Mouse (Mus musculus) kidney, embryonic 15.5 days (tissue): ENCODE results near the gene B3gnt3. TPM values are rescaled to one million over a fixed set of nuclear protein-coding genes. Genes with fewer than 3 reads are reported as not detected.

Experiments used
- ATAC-seq: fragments of 200-750 bp; cut with Nextera tagmentation; replicated peaks from 2 replicates; pipeline ENCODE4 v1.8.0; 2017; ENCODE audit warnings: moderate TSS enrichment; ENCODE audit not compliant: low FRiP score
- H3K27ac ChIP-seq: fragments of 300-500 bp; sonication (generic); 2 replicates; pipeline ENCODE4 v1.5.1; 2015; ENCODE audit warnings: mild to moderate bottlenecking, inconsistent platforms
- H3K27me3 ChIP-seq: fragments of 300-500 bp; sonication (generic); 2 replicates; pipeline ENCODE4 v1.6.1; 2015; ENCODE audit warnings: inconsistent platforms
- H3K36me3 ChIP-seq: fragments of 300-500 bp; sonication (generic); 2 replicates; pipeline ENCODE4 v1.6.1; 2015; ENCODE audit warnings: inconsistent platforms
- H3K4me1 ChIP-seq: fragments of 300-500 bp; sonication (generic); 2 replicates; pipeline ENCODE4 v1.6.1; 2015; ENCODE audit warnings: inconsistent platforms
- H3K4me2 ChIP-seq: fragments of 300-500 bp; sonication (generic); 2 replicates; pipeline ENCODE4 v1.6.1; 2015; ENCODE audit warnings: moderate library complexity, mild to moderate bottlenecking, inconsistent platforms
- H3K4me3 ChIP-seq: fragments of 300-500 bp; sonication (generic); replicated peaks from 2 replicates; pipeline ENCODE4 v1.5.1; 2015; ENCODE audit warnings: mild to moderate bottlenecking, inconsistent platforms
- H3K9ac ChIP-seq: fragments of 300-500 bp; sonication (generic); 2 replicates; pipeline ENCODE4 v1.6.1; 2015; ENCODE audit warnings: mild to moderate bottlenecking, inconsistent platforms
- H3K9me3 ChIP-seq: fragments of 300-500 bp; sonication (generic); replicated peaks from 2 replicates; pipeline ENCODE4 v1.6.1; 2016; ENCODE audit warnings: inconsistent platforms
- WGBS: fragments of 180-500 bp; shearing (Covaris S2); methylation state at CpG from one replicate; pipeline ENCODE4 v1.1.7; 2015; ENCODE audit warnings: mixed read lengths; 5-methylcytosine and 5-hydroxymethylcytosine counted together
- polyA plus RNA-seq: library from polyadenylated mRNA; unstranded; fragments of >200 nt; fragmentation: Nextera tagmentation; extraction: Ambion mirVana; gene quantifications from 2 replicates; pipeline ENCODE4 v1.2.1, GENCODE M21; 2015

B3gnt3 gene
- polyA plus RNA-seq, 1 experiment from 2014 or later = 2.8 TPM

GRCm38 (mm10) chr8:71686143-71686734, 15.3 kb downstream of the B3gnt3 start:
- Histone ChIP-seq H3K27ac (no peak overlapping the region), H3K36me3 (no peaks in the 10 kb centered on the region), H3K27me3 (peaks cover 100% of the 10 kb centered on the region), H3K4me1 (peaks cover 40% of the 10 kb centered on the region), H3K9ac (no peak overlapping the region), H3K4me3 (peak overlapping the region; percentile 31), H3K4me2 (peak overlapping the region; percentile 54), H3K9me3 (no peaks in the 10 kb centered on the region)
- ATAC-seq = peak; percentile 63
- 4% methylated on average over 22 of the region's 23 CpGs for WGBS

GRCm38 (mm10) chr8:71685573-71685972, 16.0 kb downstream of the B3gnt3 start:
- Histone ChIP-seq H3K36me3 (no peaks in the 10 kb centered on the region), H3K9me3 (no peaks in the 10 kb centered on the region), H3K4me3 (peak overlapping the region; percentile 31), H3K27ac (no peak overlapping the region), H3K4me1 (peaks cover 46% of the 10 kb centered on the region), H3K27me3 (peaks cover 100% of the 10 kb centered on the region), H3K4me2 (peak overlapping the region; percentile 54), H3K9ac (no peak overlapping the region)
- ATAC-seq = 0 out of 2 replicates have a peak, but pooled peaks have one; percentile 6
- WGBS = 7% methylated on average over 29 of the region's 29 CpGs

GRCm38 (mm10) chr8:71684701-71685100, 16.9 kb downstream of the B3gnt3 start:
- H3K9ac ChIP-seq = no peak overlapping the region
- no peak overlapping the region for H3K27ac ChIP-seq
- no peak for ATAC-seq
- H3K36me3 ChIP-seq = no peaks in the 10 kb centered on the region
- H3K4me3 ChIP-seq = no peak overlapping the region
- no peak overlapping the region for H3K4me2 ChIP-seq
- H3K27me3 ChIP-seq = peaks cover 100% of the 10 kb centered on the region
- 22% methylated on average over 10 of the region's 10 CpGs for WGBS
- no peaks in the 10 kb centered on the region for H3K9me3 ChIP-seq
- peaks cover 54% of the 10 kb centered on the region for H3K4me1 ChIP-seq

GRCm38 (mm10) chr8:71682832-71683231, 18.8 kb downstream of the B3gnt3 start:
- no peak overlapping the region for H3K4me3 ChIP-seq
- WGBS = 66% methylated on average over 12 of the region's 12 CpGs
- H3K9ac ChIP-seq = no peak overlapping the region
- ATAC-seq = no peak
- H3K27ac ChIP-seq = no peak overlapping the region
- H3K4me2 ChIP-seq = no peak overlapping the region
- H3K4me1 ChIP-seq = peaks cover 60% of the 10 kb centered on the region
- H3K9me3 ChIP-seq = no peaks in the 10 kb centered on the region
- H3K36me3 ChIP-seq = no peaks in the 10 kb centered on the region
- peaks cover 100% of the 10 kb centered on the region for H3K27me3 ChIP-seq

- Histone ChIP-seq H3K36me3 (no peaks in the 10 kb centered on the region), H3K27me3 (peaks cover 98% of the 10 kb centered on the region), H3K9me3 (no peaks in the 10 kb centered on the region), H3K4me1 (peaks cover 51% of the 10 kb centered on the region), H3K9ac (no peak overlapping the region), H3K4me2 (no peak overlapping the region), H3K27ac (no peak overlapping the region), H3K4me3 (no peak overlapping the region)
- 9% methylated on average over 18 of the region's 18 CpGs for WGBS
- no peak for ATAC-seq
Measured at GRCm38 (mm10) chr8:71681369-71681915, 20.1 kb downstream of the B3gnt3 start.

GRCm38 (mm10) chr8:71680471-71680870, 21.1 kb downstream of the B3gnt3 start:
- H3K4me1 ChIP-seq = peaks cover 51% of the 10 kb centered on the region
- 7% methylated on average over 21 of the region's 21 CpGs for WGBS
- no peaks in the 10 kb centered on the region for H3K36me3 ChIP-seq
- peak overlapping the region; percentile 59 for H3K4me2 ChIP-seq
- ATAC-seq = no peak
- no peaks in the 10 kb centered on the region for H3K9me3 ChIP-seq
- no peak overlapping the region for H3K27ac ChIP-seq
- H3K27me3 ChIP-seq = peaks cover 97% of the 10 kb centered on the region
- peak overlapping the region; percentile 33 for H3K4me3 ChIP-seq
- H3K9ac ChIP-seq = no peak overlapping the region

GRCm38 (mm10) chr8:71679550-71680168, 21.9 kb downstream of the B3gnt3 start:
- H3K4me2 ChIP-seq = peak overlapping the region; percentile 59
- H3K27me3 ChIP-seq = peaks cover 94% of the 10 kb centered on the region
- H3K4me1 ChIP-seq = peaks cover 50% of the 10 kb centered on the region
- H3K9ac ChIP-seq = peak overlapping the region; percentile 4; the same call in 1 of the 2 replicates
- no peaks in the 10 kb centered on the region for H3K36me3 ChIP-seq
- H3K9me3 ChIP-seq = no peaks in the 10 kb centered on the region
- ATAC-seq = no peak
- no peak overlapping the region for H3K27ac ChIP-seq
- H3K4me3 ChIP-seq = peak overlapping the region; percentile 33
- 9% methylated on average over 46 of the region's 46 CpGs for WGBS

- Histone ChIP-seq H3K36me3 (no peaks in the 10 kb centered on the region), H3K4me3 (peak overlapping the region; percentile 33), H3K27ac (no peak overlapping the region), H3K4me2 (peak overlapping the region; percentile 59), H3K9ac (no peak overlapping the region; the same call in 1 of the 2 replicates), H3K27me3 (peaks cover 89% of the 10 kb centered on the region), H3K4me1 (peaks cover 45% of the 10 kb centered on the region), H3K9me3 (no peaks in the 10 kb centered on the region)
- no peak for ATAC-seq
- 23% methylated on average over 16 of the region's 16 CpGs for WGBS
Measured at GRCm38 (mm10) chr8:71679116-71679515, 22.5 kb downstream of the B3gnt3 start.

- 56% methylated on average over 4 of the region's 4 CpGs for WGBS
- H3K4me2 ChIP-seq = no peak overlapping the region
- H3K27ac ChIP-seq = no peak overlapping the region
- no peak overlapping the region for H3K9ac ChIP-seq
- H3K9me3 ChIP-seq = no peaks in the 10 kb centered on the region
- H3K4me1 ChIP-seq = peaks cover 45% of the 10 kb centered on the region
- no peak for ATAC-seq
- H3K27me3 ChIP-seq = peaks cover 80% of the 10 kb centered on the region
- no peaks in the 10 kb centered on the region for H3K36me3 ChIP-seq
- no peak overlapping the region for H3K4me3 ChIP-seq
Measured at GRCm38 (mm10) chr8:71678216-71678615, 23.4 kb downstream of the B3gnt3 start.

- H3K9ac ChIP-seq = no peak overlapping the region
- H3K4me3 ChIP-seq = no peak overlapping the region
- peaks cover 77% of the 10 kb centered on the region for H3K27me3 ChIP-seq
- 0 out of 2 replicates have a peak overlapping the region, but pooled peaks have one; percentile 46 for H3K27ac ChIP-seq
- peaks cover 45% of the 10 kb centered on the region for H3K4me1 ChIP-seq
- no peaks in the 10 kb centered on the region for H3K36me3 ChIP-seq
- H3K9me3 ChIP-seq = no peaks in the 10 kb centered on the region
- ATAC-seq = no peak
- H3K4me2 ChIP-seq = 0 out of 2 replicates have a peak overlapping the region, but pooled peaks have one; percentile 94
Measured at GRCm38 (mm10) chr8:71677555-71677954, 24.0 kb downstream of the B3gnt3 start.

GRCm38 (mm10) chr8:71676803-71677202, 24.8 kb downstream of the B3gnt3 start:
- peak overlapping the region; percentile 70 for H3K4me3 ChIP-seq
- ATAC-seq = no peak
- no peaks in the 10 kb centered on the region for H3K9me3 ChIP-seq
- H3K4me1 ChIP-seq = peaks cover 46% of the 10 kb centered on the region
- H3K27ac ChIP-seq = peak overlapping the region; percentile 62; the same call in 1 of the 2 replicates
- H3K9ac ChIP-seq = peak overlapping the region; percentile 62
- H3K27me3 ChIP-seq = peaks cover 72% of the 10 kb centered on the region
- peak overlapping the region; percentile 94 for H3K4me2 ChIP-seq
- 61% methylated on average over 9 of the region's 9 CpGs for WGBS
- H3K36me3 ChIP-seq = no peaks in the 10 kb centered on the region

- H3K27ac ChIP-seq = peak within 1 kb of the TSS; percentile 62
- H3K4me2 ChIP-seq = peak within 1 kb of the TSS; percentile 94
- H3K36me3 ChIP-seq = no peaks in the 10 kb centered on the region
- H3K4me1 ChIP-seq = peaks cover 46% of the 10 kb centered on the region
- no peaks in the 10 kb centered on the region for H3K9me3 ChIP-seq
- peak; percentile 34; the same call in 1 of the 2 replicates for ATAC-seq
- H3K9ac ChIP-seq = peak within 1 kb of the TSS; percentile 62
- peak within 1 kb of the TSS; percentile 70 for H3K4me3 ChIP-seq
- peaks cover 68% of the 10 kb centered on the region for H3K27me3 ChIP-seq
- 3% methylated on average over 40 of the region's 40 CpGs for WGBS
Measured at GRCm38 (mm10) chr8:71676020-71676741, 25.4 kb downstream of the B3gnt3 start, which contains the start of gene Jak3. Jak3 (plus strand) TSS chr8:71676296.
